Mouse (Mus musculus) naive thymus-derived CD4-positive, alpha-beta T cell, adult 5 months (primary cell): Measurements from ENCODE around the gene Fryl. TPM values are rescaled to one million over a fixed set of nuclear protein-coding genes. Genes with fewer than 3 reads are reported as not detected.

ENCODE experiments used
- polyA plus RNA-seq: library from polyadenylated mRNA; unstranded; fragments of 100-300 nt; shearing (Covaris generic); gene quantifications from one replicate; pipeline ENCODE4 v1.2.1, GENCODE M21; 2017

The Fryl gene
- 82.0 TPM for polyA plus RNA-seq

GRCm38 (mm10) chr5:73256352-73257065 lies at the start of gene Fryl:
Gene Fryl (minus strand): TSS chr5:73256619.

GRCm38 (mm10) chr5:73292502-73293457 lies 36.4 kb upstream of the Fryl start, which contains the start of gene Ociad1:
Gene Ociad1 (plus strand): TSS chr5:73292784.

GRCm38 (mm10) chr5:73006784-73007581 lies 249.4 kb downstream of the Fryl start, which contains the start of gene Slc10a4:
Gene Slc10a4 (plus strand): TSS chr5:73006883.

GRCm38 (mm10) chr5:72974602-72975001 lies 281.8 kb downstream of the Fryl start, which contains the start of gene Gm10135:
Gene Gm10135 (minus strand): TSS chr5:72974702.

Other genes with a start within 250 kb of the Fryl start
- not detected for gene Slc10a4, start 249.7 kb downstream of the Fryl start, polyA plus RNA-seq
- 227 TPM for gene Ociad1, start 36.2 kb upstream of the Fryl start, polyA plus RNA-seq
- 0.20 TPM for gene Ociad2, start 84.4 kb upstream of the Fryl start, polyA plus RNA-seq
- gene Cwh43, start 149.5 kb upstream of the Fryl start, polyA plus RNA-seq, result not detected
- gene Dcun1d4, start 224.4 kb upstream of the Fryl start, polyA plus RNA-seq, result 19.3 TPM